Mouse (Mus musculus) hindbrain, embryonic 16.5 days (tissue): Measurements from ENCODE around the gene Lrg1. TPM values are rescaled to one million over a fixed set of nuclear protein-coding genes. Genes with fewer than 3 reads are reported as not detected.
A peak's percentile ranks its signal among the peaks of the same experiment; 100 is the strongest.

Source experiments
- ATAC-seq: fragments of 200-750 bp; cut with Nextera tagmentation; 2 replicates; pipeline ENCODE4 v1.8.0; 2017; ENCODE audit warnings: moderate TSS enrichment, moderate library complexity
- H3K27ac ChIP-seq: fragments of 300-500 bp; sonication (generic); 2 replicates; pipeline ENCODE4 v1.5.1; 2014; ENCODE audit warnings: low read depth, mild to moderate bottlenecking, control low read depth, low read length, moderate library complexity
- H3K27me3 ChIP-seq: fragments of 300-500 bp; sonication (generic); replicated peaks from 2 replicates; pipeline ENCODE4 v1.6.1; 2014; ENCODE audit warnings: low read length; ENCODE audit not compliant: control insufficient read depth, insufficient read depth
- H3K36me3 ChIP-seq: fragments of 300-500 bp; sonication (generic); 2 replicates; pipeline ENCODE4 v1.6.1; 2014; ENCODE audit warnings: mild to moderate bottlenecking, low read length, moderate library complexity, mixed read lengths; ENCODE audit not compliant: control insufficient read depth, insufficient read depth
- H3K4me1 ChIP-seq: fragments of 300-500 bp; sonication (generic); 2 replicates; pipeline ENCODE4 v1.6.1; 2014; ENCODE audit warnings: low read depth, low read length; ENCODE audit not compliant: control insufficient read depth, insufficient read depth
- H3K4me2 ChIP-seq: fragments of 300-500 bp; sonication (generic); 2 replicates; pipeline ENCODE4 v1.6.1; 2014; ENCODE audit warnings: mild to moderate bottlenecking, low read length, control low read depth, moderate library complexity
- H3K4me3 ChIP-seq: fragments of 300-500 bp; sonication (generic); 2 replicates; pipeline ENCODE4 v1.5.1; 2014; ENCODE audit warnings: mild to moderate bottlenecking, low read length, control low read depth, moderate library complexity
- H3K9ac ChIP-seq: fragments of 300-500 bp; sonication (generic); 2 replicates; pipeline ENCODE4 v1.6.1; 2014; ENCODE audit warnings: low read depth, mild to moderate bottlenecking, control low read depth, low read length, moderate library complexity
- H3K9me3 ChIP-seq: fragments of 300-500 bp; sonication (generic); 2 replicates; pipeline ENCODE4 v1.6.1; 2014; ENCODE audit warnings: mild to moderate bottlenecking, low read length, moderate library complexity; ENCODE audit not compliant: control insufficient read depth
- WGBS: fragments of 180-500 bp; shearing (Covaris S2); extraction: QIAGEN DNeasy Blood & Tissue Kit; methylation state at CpG from one replicate; pipeline ENCODE4 v1.1.7; 2014; 5-methylcytosine and 5-hydroxymethylcytosine counted together
- polyA plus RNA-seq: library from polyadenylated mRNA; unstranded; fragments of >200 nt; fragmentation: Nextera tagmentation; extraction: Ambion mirVana; gene quantifications from 2 replicates; pipeline ENCODE4 v1.2.1, GENCODE M21; 2015

Gene Lrg1
- polyA plus RNA-seq, 1 experiment from 2014 or later = 0.68 TPM

DNA sequence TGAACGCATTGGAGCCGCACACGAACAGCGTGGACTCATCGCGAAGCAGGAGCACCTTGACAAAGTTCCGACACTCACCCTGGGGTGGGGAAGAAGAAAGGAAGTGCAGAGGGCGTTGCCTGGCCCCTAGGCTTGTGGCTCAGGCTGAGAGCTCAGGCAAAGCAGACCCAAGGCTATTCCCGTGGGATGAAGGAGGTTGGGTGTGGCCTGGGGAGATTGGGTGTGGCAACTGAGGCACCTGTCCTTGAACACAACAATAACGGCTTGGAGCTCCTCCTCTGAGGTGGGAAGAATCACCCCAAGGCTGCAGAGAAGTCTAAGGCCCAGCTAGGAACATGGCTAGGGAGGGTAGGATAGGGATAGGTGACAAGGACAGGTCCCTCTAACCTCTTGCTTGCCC, 9.3 kb upstream of the Lrg1 start:
- Histone ChIP-seq H3K4me1 (peaks cover 8% of the 10 kb centered on the region; the same call in 1 of the 2 replicates), H3K9me3 (no peaks in the 10 kb centered on the region), H3K4me2 (no peak overlapping the region), H3K36me3 (peaks cover 29% of the 10 kb centered on the region), H3K27me3 (no peaks in the 10 kb centered on the region), H3K27ac (no peak overlapping the region), H3K4me3 (no peak overlapping the region), H3K9ac (no peak overlapping the region)
- 95% methylated on average over 10 of the region's 10 CpGs for WGBS
- no peak for ATAC-seq

DNA sequence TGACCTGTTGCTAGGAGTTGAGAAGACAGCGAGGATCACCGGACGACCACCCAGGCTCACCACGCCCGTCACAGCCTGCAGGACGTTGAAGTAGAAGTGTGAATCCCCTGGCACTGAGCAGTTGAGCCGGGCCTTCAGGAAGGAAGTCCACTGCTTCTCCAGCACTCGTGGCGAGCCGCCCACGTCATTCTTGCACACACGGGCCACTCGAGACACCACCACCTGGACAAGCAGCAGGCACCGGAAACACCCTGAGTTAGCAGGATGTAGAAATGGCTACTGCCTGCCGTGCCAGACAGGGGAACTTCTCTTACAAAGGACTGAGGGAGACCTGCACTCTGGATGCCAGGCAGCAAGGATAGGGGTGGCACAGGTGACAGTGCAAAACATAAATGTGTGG, 6.4 kb upstream of the Lrg1 start:
- H3K27me3 ChIP-seq = peaks cover 11% of the 10 kb centered on the region
- no peaks in the 10 kb centered on the region; the same call in 1 of the 2 replicates for H3K4me1 ChIP-seq
- H3K36me3 ChIP-seq = peaks cover 50% of the 10 kb centered on the region
- no peak overlapping the region for H3K4me3 ChIP-seq
- peaks cover under 1% of the 10 kb centered on the region; the same call in 1 of the 2 replicates for H3K9me3 ChIP-seq
- 72% methylated on average over 15 of the region's 15 CpGs for WGBS
- no peak overlapping the region for H3K9ac ChIP-seq
- H3K27ac ChIP-seq = no peak overlapping the region
- no peak for ATAC-seq
- H3K4me2 ChIP-seq = no peak overlapping the region

DNA sequence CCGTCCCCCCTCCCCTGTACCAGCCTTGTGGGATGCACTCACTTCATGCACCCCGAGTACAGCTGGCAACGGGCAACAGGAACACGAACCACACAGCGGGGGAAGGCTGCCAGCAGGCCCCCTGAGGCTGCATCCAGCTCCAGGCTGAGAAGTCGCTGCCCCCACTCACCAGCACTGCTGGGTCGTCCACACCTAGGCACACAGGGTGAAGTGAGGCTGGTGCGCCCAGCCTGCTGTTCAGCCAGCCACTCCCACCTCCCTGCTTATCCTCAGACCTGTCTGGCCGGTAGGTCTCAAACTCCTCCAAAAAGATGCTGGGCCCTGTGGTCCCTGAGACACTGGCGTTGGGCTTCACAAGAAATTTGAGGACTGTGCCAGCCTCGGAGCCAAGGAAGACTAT, 4.4 kb upstream of the Lrg1 start:
- H3K27me3 ChIP-seq = peaks cover 31% of the 10 kb centered on the region
- H3K27ac ChIP-seq = no peak overlapping the region
- peaks cover 14% of the 10 kb centered on the region for H3K9me3 ChIP-seq
- ATAC-seq = no peak
- H3K36me3 ChIP-seq = peaks cover 60% of the 10 kb centered on the region
- no peaks in the 10 kb centered on the region; the same call in 1 of the 2 replicates for H3K4me1 ChIP-seq
- 78% methylated on average over 11 of the region's 11 CpGs for WGBS
- H3K4me3 ChIP-seq = no peak overlapping the region
- no peak overlapping the region for H3K9ac ChIP-seq
- no peak overlapping the region for H3K4me2 ChIP-seq

DNA sequence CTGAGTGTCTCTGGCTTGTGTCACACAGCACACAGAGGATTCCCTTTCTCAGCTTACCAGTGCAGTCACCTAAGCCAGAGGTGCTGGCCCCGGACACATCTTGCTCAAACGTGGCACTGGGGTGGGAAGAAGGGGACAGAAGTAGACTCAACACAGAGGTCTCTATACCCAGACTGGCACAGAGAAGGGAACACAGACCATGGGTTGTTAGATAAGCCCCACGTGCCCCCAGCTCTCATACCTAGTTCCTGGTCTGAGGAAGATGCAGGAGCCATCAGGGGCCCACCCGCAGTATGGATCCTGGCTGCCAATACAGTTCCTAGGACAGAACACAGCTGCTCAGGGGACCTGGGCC, 3.5 kb upstream of the Lrg1 start:
- Histone ChIP-seq H3K4me1 (no peaks in the 10 kb centered on the region; the same call in 1 of the 2 replicates), H3K27me3 (peaks cover 33% of the 10 kb centered on the region), H3K9ac (no peak overlapping the region), H3K4me2 (no peak overlapping the region), H3K36me3 (peaks cover 52% of the 10 kb centered on the region), H3K9me3 (peaks cover 14% of the 10 kb centered on the region), H3K4me3 (no peak overlapping the region), H3K27ac (no peak overlapping the region)
- WGBS = 84% methylated on average over 4 of the region's 4 CpGs
- ATAC-seq = no peak

DNA sequence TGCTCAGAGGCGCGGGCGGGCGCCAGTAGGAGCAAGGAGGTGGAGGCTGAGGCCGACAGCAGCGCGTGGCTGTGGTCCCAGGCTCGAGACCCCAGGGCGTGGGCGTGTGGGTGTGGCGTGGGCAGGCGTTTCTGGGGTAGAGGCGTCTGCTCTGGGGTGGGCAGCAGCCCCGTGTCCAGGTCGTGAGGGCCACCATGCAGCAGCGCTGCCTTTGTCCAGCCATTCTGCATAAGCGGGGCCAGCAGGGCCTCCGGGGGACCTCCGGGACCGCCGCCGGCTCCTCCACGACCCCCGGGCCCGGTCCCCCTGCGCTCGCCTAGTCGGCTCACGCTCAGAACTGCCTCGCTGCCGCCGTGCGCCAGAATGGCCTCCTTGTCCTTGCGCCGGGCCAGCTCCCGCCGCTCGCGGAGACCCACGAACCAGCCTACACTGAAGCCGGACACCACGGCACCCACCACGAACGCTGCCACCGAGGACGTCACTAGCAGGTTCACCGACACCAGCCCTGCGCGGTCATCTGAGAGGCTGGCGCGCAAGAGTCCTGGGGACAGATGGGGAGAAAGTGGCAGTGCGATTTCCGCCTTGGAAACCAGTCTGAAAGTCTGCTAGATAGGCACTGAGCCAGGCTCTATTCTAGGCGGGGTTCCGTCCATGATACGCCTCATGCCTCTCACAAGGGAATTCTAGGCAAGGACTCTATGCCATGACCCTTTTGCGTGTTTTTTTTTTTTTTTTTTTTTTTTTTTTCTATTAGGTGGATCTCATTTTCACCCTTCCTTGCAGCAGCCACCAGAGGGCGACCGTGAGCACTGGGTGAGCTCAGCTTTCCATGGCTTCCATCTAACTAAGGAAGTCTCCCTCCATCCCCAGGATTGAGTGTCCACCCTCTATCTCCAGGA, 2.8 kb upstream of the Lrg1 start:
- peaks cover 52% of the 10 kb centered on the region for H3K36me3 ChIP-seq
- H3K9me3 ChIP-seq = peaks cover 14% of the 10 kb centered on the region
- peak overlapping the region; percentile 44 for H3K4me2 ChIP-seq
- peak overlapping the region; percentile 31; the same call in 1 of the 2 replicates for H3K9ac ChIP-seq
- peak overlapping the region; percentile 24; the same call in 1 of the 2 replicates for H3K4me3 ChIP-seq
- H3K27ac ChIP-seq = no peak overlapping the region
- H3K27me3 ChIP-seq = peaks cover 38% of the 10 kb centered on the region
- WGBS = 11% methylated on average over 57 of the region's 59 CpGs
- ATAC-seq = no peak
- H3K4me1 ChIP-seq = peaks cover 3% of the 10 kb centered on the region; the same call in 1 of the 2 replicates

DNA sequence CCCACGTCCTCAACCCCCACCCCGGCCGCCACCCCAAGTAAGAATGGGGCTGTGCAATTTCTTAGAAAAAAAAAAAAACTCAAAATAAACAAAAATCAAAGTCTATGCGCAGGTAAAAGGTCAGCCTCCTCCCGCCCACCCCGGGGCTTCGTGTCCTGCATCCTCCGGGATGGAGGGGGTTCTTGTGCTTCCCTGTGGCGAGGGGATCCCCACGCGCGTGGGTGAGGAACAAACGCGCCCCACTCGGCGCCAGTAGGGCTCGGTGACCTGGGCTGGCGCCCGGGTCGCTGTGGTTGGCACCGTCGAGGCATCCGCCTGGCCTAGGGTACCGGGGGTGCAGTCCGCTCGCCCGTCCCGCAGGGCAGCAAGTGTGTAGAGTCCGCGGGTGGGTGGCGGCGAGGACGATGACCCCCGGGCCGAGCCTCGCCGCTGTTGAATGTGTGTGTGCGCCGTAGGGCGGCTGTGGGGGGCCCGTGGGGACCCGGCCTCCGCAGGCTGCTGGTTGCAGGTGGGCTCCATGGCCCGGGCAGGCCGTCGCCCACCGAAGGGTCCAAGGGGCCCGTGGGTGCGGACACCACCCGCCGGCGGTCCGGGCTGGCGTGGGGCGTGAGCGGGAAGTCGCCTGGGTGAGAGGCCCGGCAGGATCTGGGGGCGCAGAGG, 2.0 kb upstream of the Lrg1 start:
- Histone ChIP-seq H3K4me2 (peak overlapping the region; percentile 44), H3K4me1 (peaks cover 3% of the 10 kb centered on the region; the same call in 1 of the 2 replicates), H3K36me3 (peaks cover 47% of the 10 kb centered on the region), H3K9me3 (peaks cover 14% of the 10 kb centered on the region), H3K4me3 (0 out of 2 replicates have a peak overlapping the region, but pooled peaks have one; percentile 24), H3K9ac (no peak overlapping the region), H3K27me3 (peaks cover 43% of the 10 kb centered on the region), H3K27ac (no peak overlapping the region)
- ATAC-seq = no peak
- WGBS = 42% methylated on average over 58 of the region's 59 CpGs

DNA sequence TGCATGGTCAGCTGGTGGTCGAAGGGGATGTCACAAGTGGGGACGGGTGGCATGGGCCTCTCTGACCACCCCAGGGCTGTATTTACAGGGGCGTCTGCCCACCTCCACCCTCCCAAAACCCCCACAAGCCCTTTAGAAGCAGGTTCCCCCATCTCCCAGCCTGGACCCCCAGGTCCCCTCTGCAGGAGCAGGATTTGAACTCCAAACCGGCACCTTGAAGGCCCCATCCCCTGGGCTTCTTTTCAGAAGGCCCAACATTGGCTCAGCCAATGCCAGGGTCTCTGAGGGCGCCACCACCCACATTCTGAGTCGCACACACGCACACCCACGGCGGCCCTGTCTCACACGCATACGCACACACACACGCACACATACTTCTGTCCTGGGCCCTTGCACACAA, 1.4 kb upstream of the Lrg1 start:
- Histone ChIP-seq H3K4me3 (no peak overlapping the region), H3K4me1 (peaks cover 3% of the 10 kb centered on the region; the same call in 1 of the 2 replicates), H3K9ac (no peak overlapping the region), H3K36me3 (peaks cover 47% of the 10 kb centered on the region), H3K27ac (no peak overlapping the region), H3K9me3 (peaks cover 14% of the 10 kb centered on the region), H3K27me3 (peaks cover 49% of the 10 kb centered on the region), H3K4me2 (no peak overlapping the region)
- no peak for ATAC-seq
- 88% methylated on average over 12 of the region's 12 CpGs for WGBS

DNA sequence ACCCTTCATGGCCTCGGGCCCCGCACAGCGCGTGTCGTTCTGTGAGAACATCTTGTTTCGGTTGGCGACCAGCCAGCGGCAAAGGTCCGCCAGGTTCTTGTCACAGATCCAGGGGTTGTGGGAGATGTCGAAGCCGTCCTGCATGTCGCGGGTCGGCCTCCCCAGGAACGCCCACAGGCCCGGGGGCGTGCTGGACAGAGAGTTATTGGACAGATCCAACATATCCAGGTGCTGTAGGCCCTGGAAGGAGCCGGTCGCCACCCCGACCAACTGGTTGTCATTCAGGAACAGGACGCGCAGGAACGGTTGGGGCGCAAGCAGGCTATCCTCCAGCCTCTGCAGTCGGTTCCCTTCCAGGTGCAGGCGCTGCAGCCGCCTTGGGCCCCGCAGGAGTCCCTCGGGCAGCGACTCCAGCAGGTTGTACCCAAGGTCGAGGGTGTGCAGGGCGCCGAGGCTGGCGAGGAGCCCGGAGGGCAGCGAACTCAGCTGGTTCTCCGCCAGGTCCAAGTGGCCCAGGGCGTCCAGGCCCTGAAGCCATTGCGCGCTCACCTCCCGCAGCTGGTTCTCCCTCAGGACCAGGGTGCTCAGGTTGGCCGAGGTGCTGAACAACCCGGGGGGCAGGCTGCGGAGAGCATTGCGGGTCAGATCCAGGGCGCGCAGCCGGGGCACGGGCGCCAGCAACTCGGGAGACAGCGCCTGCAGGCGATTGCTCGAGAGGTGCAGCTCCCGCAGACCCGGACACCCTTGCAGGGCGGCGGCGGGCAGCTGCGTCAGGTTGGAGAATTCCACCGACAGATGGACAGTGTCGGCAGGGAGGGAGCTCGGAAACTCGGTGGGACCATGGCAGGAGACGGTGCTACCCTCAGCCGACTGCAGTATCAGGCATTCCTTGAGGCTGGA, 1.6 kb downstream of the Lrg1 start:
- Histone ChIP-seq H3K4me2 (peak overlapping the region; percentile 20), H3K27me3 (peaks cover 49% of the 10 kb centered on the region), H3K4me1 (peaks cover 8% of the 10 kb centered on the region), H3K9me3 (peaks cover 14% of the 10 kb centered on the region), H3K4me3 (no peak overlapping the region), H3K36me3 (peaks cover 25% of the 10 kb centered on the region), H3K27ac (no peak overlapping the region), H3K9ac (no peak overlapping the region; the same call in 1 of the 2 replicates)
- WGBS = 10% methylated on average over 66 of the region's 66 CpGs
- ATAC-seq = no peak
